Mouse (Mus musculus): ENCODE measurements at regions not wholly inside any gene's neighbourhood (a gene's known extent, or its start where the extent isn't known, plus 50 kb on each side); places are given as distances from the start of the nearest gene placed in this dataset.
"Not testable (repeated sequence)": the region's sequence is repeated elsewhere in the genome, so short reads cannot be mapped to it uniquely, and the experiment has no call there.

DNA sequence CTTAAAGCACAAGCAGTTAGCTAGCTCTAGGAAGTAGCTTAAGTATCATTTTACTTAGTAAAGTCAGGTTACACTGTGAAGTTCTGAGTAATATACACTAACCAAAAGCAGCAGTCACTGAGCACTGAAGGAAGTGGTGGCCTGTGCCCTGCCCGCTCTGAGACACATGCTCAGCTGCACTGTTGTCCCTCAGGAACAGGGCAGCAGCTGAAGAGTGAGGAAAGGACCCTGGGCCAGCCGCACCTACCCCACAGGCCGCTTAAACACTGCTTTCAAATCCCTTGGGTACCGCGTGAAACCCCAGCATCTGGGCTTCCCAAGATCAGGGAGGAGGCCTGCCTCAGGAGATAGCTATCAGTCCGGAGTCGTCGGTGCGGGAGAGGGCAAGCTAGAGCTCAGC, 385.1 kb downstream of the Gm8797 start:
- not testable (repeated sequence) for DNase-seq (ENCODE audit: low spot score in 2 of 2)

DNA sequence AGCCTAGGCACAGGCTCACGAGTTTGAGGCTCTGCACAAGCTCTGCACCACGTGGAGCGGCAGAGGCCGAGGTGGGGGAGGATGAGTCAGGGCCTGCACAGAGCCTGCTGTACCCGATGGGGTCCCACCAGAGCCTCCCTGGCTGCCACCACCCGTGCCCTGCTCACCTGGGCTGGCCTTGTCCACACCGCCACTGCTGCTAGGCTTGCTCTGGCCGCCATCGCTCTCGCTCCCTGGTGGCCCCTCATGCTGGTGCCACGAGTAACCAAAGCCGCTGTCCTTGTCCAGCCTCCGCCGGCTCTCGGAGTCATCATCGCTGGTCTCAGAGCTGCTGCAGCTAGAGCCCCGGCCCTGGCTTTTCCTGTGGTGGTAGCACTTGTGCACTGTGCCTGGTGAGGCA, 386.8 kb downstream of the Gm8797 start:
- DNase-seq (ENCODE audit: low spot score in 2 of 2), result no peak

DNA sequence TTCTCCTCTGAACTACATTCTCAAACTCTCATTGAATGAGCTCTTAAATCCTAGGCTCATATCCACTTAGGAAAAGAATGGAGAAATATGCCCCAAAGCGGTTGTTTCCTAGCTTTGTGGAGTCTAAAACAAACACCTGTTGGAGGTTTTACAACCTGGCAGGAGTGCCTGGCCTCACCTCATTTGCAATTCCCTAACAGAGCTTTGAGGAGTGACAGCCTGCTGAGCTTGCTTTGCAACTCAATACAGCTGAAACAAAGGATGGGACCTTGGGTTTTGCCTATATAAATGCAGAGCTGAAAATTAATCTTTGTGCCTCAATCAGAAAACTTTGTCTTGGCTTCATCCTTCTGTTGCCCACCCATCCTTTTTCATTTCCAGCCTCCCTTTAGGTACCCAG, 423.2 kb downstream of the Gm8797 start:
- DNase-seq (ENCODE audit: low spot score in 2 of 2), result no peak

DNA sequence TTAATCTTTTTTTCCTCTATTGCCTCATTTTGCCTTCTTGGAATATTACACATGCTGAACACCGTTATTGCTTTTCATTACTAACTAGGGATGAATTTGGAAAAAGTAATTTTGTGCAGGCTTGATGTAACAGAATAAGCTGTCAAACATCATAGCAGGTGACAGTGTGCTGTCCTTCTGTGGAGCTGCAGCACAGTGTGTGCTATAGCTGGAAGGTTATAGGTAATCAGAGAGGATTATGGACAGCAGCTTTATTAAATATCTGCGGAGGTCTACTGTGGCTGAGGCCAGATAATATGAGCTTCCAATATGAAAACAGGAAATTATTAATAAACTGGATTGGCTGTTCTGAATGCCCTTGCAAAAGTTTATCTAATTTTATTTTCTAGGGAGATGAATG, 431.9 kb downstream of the Gm8797 start:
- no peak for DNase-seq (ENCODE audit: low spot score in 2 of 2)

DNA sequence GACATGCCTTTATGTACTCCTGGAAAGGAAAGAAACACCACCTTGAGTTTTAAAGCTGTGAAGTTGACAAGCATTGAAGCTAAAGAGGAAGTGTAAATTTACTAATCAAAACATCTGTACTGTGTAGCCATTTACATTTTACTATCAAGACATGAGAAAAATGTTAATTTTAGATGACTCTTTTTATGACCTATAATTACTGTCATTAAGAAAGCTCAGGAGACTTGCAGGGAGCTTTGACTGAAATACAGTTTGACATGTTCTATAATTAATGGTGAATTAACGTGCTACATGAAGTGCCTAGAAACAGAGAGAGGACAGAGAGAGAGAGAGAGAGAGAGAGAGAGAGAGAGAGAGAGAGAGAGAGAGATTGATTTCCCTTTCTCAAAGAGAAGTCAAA, 432.8 kb downstream of the Gm8797 start:
- no peak for DNase-seq (ENCODE audit: low spot score in 2 of 2)

DNA sequence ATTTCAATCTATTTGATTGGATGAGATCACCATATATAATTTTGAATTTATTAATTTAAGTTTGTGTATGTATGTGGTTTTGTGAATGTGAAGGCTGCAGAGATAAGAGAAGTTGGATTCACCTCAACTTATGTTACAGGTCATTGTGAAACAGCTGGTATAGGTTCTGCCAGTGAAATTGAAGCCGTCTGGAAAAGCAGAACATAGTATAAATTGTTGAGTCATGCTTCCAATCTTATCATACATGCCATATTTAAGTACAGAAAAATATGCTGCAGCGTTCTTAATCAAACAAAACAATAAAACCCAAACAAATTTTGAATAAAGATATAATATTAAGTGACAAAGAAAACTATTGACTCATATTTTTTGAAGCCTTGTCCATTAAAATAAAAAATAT, 415.6 kb downstream of the 1700008P02Rik start:
- DNase-seq (ENCODE audit: low spot score in 2 of 2), result no peak

DNA sequence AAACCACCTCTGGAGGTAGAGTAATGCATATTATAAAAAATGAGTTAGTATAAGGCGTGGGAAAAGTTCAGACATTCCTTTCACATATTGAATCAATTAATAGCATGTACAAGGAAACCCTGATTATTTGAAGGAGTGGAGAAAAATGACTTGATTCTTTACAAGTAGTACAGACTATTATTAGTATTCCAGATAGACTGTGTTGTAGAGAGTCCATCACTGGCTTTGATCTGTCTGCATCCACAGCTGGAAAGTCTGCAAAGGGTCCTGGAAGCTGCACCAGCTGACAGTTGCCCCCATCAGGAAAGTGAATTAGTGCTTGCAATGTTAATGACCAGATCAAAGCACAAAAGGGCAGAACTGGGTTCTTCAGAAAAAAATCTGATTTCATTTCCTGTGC, 391.6 kb downstream of the 1700008P02Rik start:
- DNase-seq (ENCODE audit: low spot score in 2 of 2), result no peak

All from spleen, postnatal 4 days (tissue).